Mouse (Mus musculus) liver, embryonic 14.5 days (tissue): ENCODE results near the gene Usp38. TPM values are rescaled to one million over a fixed set of nuclear protein-coding genes. Genes with fewer than 3 reads are reported as not detected.

Experiments used
- ATAC-seq: fragments of 200-750 bp; cut with Nextera tagmentation; 2 replicates; pipeline ENCODE4 v1.8.0; 2017; ENCODE audit warnings: moderate number of reproducible peaks, mild to moderate bottlenecking, moderate library complexity; ENCODE audit not compliant: insufficient read depth
- DNase-seq, 3 experiments: peaks; one replicate each; pipeline ENCODE4 v3.0.0-alpha.2; 2012 to 2013; ENCODE audit warnings: low read depth in 3 of 3, low spot score in 3 of 3
- H3K27ac ChIP-seq: fragments of 300-500 bp; sonication (generic); 2 replicates; pipeline ENCODE4 v1.5.1; 2014; ENCODE audit warnings: moderate library complexity, mild to moderate bottlenecking, control low read depth, inconsistent platforms
- H3K27me3 ChIP-seq: fragments of 300-500 bp; sonication (generic); 2 replicates; pipeline ENCODE4 v1.6.1; 2014; ENCODE audit warnings: mild to moderate bottlenecking, low read length, moderate library complexity; ENCODE audit not compliant: control insufficient read depth, insufficient read depth
- H3K36me3 ChIP-seq: fragments of 300-500 bp; sonication (generic); replicated peaks from 2 replicates; pipeline ENCODE4 v1.6.1; 2014; ENCODE audit warnings: low read depth; ENCODE audit not compliant: control insufficient read depth, insufficient read depth
- H3K4me1 ChIP-seq, 2 experiments: fragments of 200-500 bp in 1 of 2; fragments of 300-500 bp in 1 of 2; sonication (generic) in 1 of 2; replicated peaks; 2 replicates each; pipeline ENCODE4 v1.6.1; 2012 to 2014; ENCODE audit warnings: antibody characterized with exemption in 1 of 2, inconsistent platforms in 1 of 2, low read length in 1 of 2; ENCODE audit not compliant: control insufficient read depth in 2 of 2, insufficient read depth in 2 of 2
- H3K4me2 ChIP-seq: fragments of 300-500 bp; sonication (generic); 2 replicates; pipeline ENCODE4 v1.6.1; 2014; ENCODE audit warnings: low read depth, mild to moderate bottlenecking, control low read depth, moderate library complexity
- H3K4me3 ChIP-seq, 2 experiments: fragments of 200-500 bp in 1 of 2; fragments of 300-500 bp in 1 of 2; sonication (generic) in 1 of 2; 2 replicates each; pipeline ENCODE4 v1.5.1; 2012 to 2014; ENCODE audit warnings: low read depth in 2 of 2, low read length in 2 of 2, mild to moderate bottlenecking in 2 of 2, control low read depth in 1 of 2, inconsistent platforms in 1 of 2, moderate library complexity in 1 of 2; ENCODE audit not compliant: insufficient read depth in 1 of 2
- H3K9ac ChIP-seq: fragments of 300-500 bp; sonication (generic); replicated peaks from 2 replicates; pipeline ENCODE4 v1.6.1; 2014; ENCODE audit warnings: mild to moderate bottlenecking, control low read depth, moderate library complexity
- H3K9me3 ChIP-seq: fragments of 300-500 bp; sonication (generic); 2 replicates; pipeline ENCODE4 v1.6.1; 2016; ENCODE audit warnings: low read length, mixed read lengths; ENCODE audit not compliant: control insufficient read depth
- CTCF ChIP-seq: IDR thresholded peaks from 2 replicates; pipeline ENCODE4 v1.5.1; 2016; ENCODE audit warnings: antibody characterized with exemption, low read depth, control low read depth
- EP300 ChIP-seq: IDR thresholded peaks from 2 replicates; pipeline ENCODE4 v1.6.1; 2016; ENCODE audit warnings: antibody characterized with exemption, low read depth
- WGBS: fragments of 180-500 bp; shearing (Covaris S2); extraction: QIAGEN DNeasy Blood & Tissue Kit; methylation state at CpG from one replicate; pipeline ENCODE4 v1.1.7; 2014; ENCODE audit not compliant: insufficient replicate concordance; 5-methylcytosine and 5-hydroxymethylcytosine counted together
- polyA plus RNA-seq, 2 experiments: library from polyadenylated mRNA; depleted of rRNA in 1 of 2; stranded (reverse) in 1 of 2; unstranded in 1 of 2; fragments of >200 nt; fragmentation: Nextera tagmentation in 1 of 2; extraction: Ambion mirVana in 1 of 2; gene quantifications; 2 replicates each; pipeline versions ENCODE4 v1.2.1 to v1.2.3; 2012 to 2014

Usp38 gene
- polyA plus RNA-seq, 2 experiments: 5.0 to 10.5 TPM

DNA sequence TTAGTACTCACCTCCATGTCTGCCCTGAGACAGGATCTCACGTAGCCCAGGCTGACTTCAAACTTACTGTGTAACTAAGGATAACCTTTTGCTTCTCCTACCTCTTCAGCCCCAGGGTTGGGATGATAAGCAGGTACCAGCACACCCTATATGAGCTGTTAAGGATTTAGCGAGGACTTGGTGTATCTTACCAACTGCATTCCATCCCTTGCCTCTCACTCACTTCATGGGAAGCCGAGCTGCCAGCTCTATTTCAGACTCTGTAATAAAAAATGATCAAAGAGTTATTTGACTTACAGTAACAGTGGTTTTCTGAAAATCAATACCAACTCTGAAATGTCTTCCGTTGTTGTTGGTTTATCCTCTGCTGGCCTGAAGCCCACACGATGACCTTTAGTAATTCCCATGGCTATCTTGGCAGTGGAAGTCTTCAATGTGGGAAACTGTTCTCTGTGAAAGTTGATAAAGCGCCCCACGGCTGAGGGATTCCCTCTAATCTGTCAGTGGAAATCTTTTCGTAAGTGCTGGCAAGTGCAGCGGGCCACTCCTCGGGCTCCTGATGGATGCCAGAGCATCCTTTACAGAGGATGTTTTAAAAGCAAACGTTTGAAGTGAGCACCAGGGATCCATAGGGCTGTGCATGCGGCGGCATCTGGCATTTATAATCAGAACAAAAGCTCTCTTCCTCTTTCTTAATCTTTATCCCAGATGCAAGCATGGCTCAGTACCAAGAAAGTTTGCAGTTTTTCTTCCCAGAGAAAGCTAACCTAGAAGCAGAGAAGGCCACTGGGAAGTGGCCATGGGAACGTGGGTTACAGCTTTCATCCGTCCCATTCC is 76.7 kb downstream of the Usp38 start:
- Histone ChIP-seq H3K27ac (no peak overlapping the region), H3K4me3 (no peak overlapping the region), H3K4me2 (no peak overlapping the region), H3K4me1 (no peaks in the 10 kb centered on the region), H3K9me3 (no peaks in the 10 kb centered on the region), H3K36me3 (no peaks in the 10 kb centered on the region), H3K9ac (no peak overlapping the region), H3K27me3 (no peaks in the 10 kb centered on the region)
- TF ChIP-seq EP300 (no peak), CTCF (no peak)
- no peak for DNase-seq
- no peak for ATAC-seq
- WGBS: 54% methylated on average over 15 of the region's 15 CpGs

Other genes with a start within 250 kb of the Usp38 start
- 10.3 and 10.8 TPM in 2 replicates for gene Gab1, start 134.4 kb downstream of the Usp38 start, polyA plus RNA-seq (2012; rRNA removed)
- 7.8 and 10.6 TPM in 2 replicates for gene Gab1, start 134.4 kb downstream of the Usp38 start, polyA plus RNA-seq (2014; fragmentation: Nextera tagmentation; extraction: Ambion mirVana)